Mouse (Mus musculus) heart, adult 2 months (tissue): Measurements from ENCODE around the gene Elk4.

Experiments
- CTCF ChIP-seq: fragments of 200-600 bp; IDR thresholded peaks from 2 replicates; pipeline ENCODE4 v1.8.1; 2022; ENCODE audit warnings: antibody characterized with exemption, mild to moderate bottlenecking, moderate library complexity
- EP300 ChIP-seq: fragments of 200-500 bp; IDR thresholded peaks from 2 replicates; pipeline ENCODE4 v1.6.1; 2011; ENCODE audit warnings: low read depth, low read length, control low read depth; ENCODE audit not compliant: insufficient read depth
- POLR2A ChIP-seq: fragments of 200-500 bp; IDR thresholded peaks from 2 replicates; pipeline ENCODE4 v1.6.1; 2011; ENCODE audit warnings: mild to moderate bottlenecking, low read depth, low read length, control low read depth; ENCODE audit not compliant: insufficient read depth

DNA sequence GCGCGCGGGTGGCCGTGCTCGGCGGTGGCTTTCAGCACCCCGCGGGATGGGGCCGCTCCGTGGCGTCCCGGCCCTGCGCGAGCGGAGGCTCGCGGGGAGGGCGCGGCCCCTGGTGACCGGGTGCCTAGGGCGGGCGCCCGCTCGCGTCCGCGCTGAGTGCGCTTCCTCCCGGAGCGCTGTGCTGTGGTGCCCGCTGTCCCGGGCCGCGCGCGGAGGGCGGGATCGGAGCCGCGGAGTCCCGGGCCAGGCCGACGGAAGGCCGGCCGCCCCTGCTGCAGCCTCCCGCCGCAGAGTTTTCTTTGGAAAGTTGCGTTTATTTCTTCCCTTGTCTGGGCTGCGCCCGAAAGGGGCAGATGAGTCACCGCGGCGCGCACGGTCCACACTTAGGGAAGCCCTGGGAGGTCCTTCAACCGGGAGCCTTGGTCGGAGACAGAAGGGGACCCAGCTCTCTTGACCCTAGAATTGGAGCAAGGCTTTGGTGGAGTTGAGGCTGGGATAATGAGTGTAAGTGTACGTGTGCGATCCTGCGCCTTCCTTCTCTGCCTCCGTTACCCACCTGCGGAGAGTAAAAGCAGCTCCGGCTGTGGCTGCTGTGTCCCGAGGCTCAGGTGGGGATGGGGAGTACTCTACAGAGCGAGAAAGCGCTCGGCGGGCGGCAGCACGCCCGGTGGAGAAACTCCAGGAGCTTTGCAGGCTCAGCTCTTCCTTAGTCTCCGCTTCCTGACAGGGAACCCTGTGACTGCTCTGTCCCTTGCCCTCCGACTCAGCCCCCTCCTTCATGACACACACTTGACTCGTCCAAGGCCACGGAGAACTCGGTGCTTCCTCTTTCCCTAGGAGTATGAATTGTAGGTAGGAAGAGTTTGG, 44.1 kb upstream of the Elk4 start:
- TF ChIP-seq CTCF (no peak), EP300 (no peak), POLR2A (no peak)
